Mouse (Mus musculus): Measurements from ENCODE around the gene Arf4. TPM values are rescaled to one million over a fixed set of nuclear protein-coding genes. Genes with fewer than 3 reads are reported as not detected.

Arf4 gene
- total RNA-seq, 2 experiments from 2014 or later, result 108 TPM

Small RNA genes lying within 50 kb of the gene (microRNA-seq; reads per million reads assigned to microRNA genes)
- gene Mir7672, result 1.3 reads per million

Other genes with a start within 250 kb of the Arf4 start
- 100 to 1,000 TPM; 111 to 116 TPM for gene Slmap, start 103.1 kb upstream of the Arf4 start, total RNA-seq (2021)
- gene Dennd6a, start 64.2 kb upstream of the Arf4 start, total RNA-seq (2021), result 10 to 100 TPM; 23.6 to 26.7 TPM
- 1 to 10 TPM; 8.2 to 8.7 TPM for gene Pde12, start 31.8 kb downstream of the Arf4 start, total RNA-seq (2021)
- under 1 TPM; 0.16 to 0.20 TPM for gene Dnah12, start 55.2 kb downstream of the Arf4 start, total RNA-seq (2021)

All from left cerebral cortex, postnatal 36 days (tissue).